Mouse (Mus musculus): ENCODE results near the gene Fopnl. TPM values are rescaled to one million over a fixed set of nuclear protein-coding genes. Genes with fewer than 3 reads are reported as not detected.

Fopnl gene
- total and polyA plus RNA-seq, 3 experiments: 44.8 to 46.9 TPM; not detected in 1

- Histone ChIP-seq H3K36me3 (ENCODE audit: control insufficient read depth in 1 of 2, insufficient read depth in 2 of 2, low read length in 2 of 2) (no peaks in the 10 kb centered on the region), H3K4me3 (ENCODE audit: control insufficient read depth in 1 of 2, insufficient read depth in 1 of 2, low read depth in 2 of 2, low read length in 2 of 2) (no peak overlapping the region), H3K9me3 (replicated peaks; ENCODE audit: insufficient read depth, low read length) (no peaks in the 10 kb centered on the region), H3K27me3 (ENCODE audit: control insufficient read depth in 1 of 2, insufficient read depth in 2 of 2, low read length in 2 of 2) (peaks cover 2 to 4% of the 10 kb centered on the region in 2 experiments; a peak in 3 of 4 replicates), H3K79me2 (ENCODE audit: control insufficient read depth, insufficient read depth, low read length, poor library complexity) (no peaks in the 10 kb centered on the region), H3K4me1 (ENCODE audit: control insufficient read depth in 1 of 2, insufficient read depth in 2 of 2, low read length in 2 of 2) (no peaks in the 10 kb centered on the region), H3K9ac (ENCODE audit: control insufficient read depth, low read depth, low read length, poor library complexity, severe bottlenecking) (no peak overlapping the region), H3K27ac (ENCODE audit: control insufficient read depth, low read depth, low read length) (no peak overlapping the region)
- TF ChIP-seq KAT2A (conservative IDR thresholded peaks at IDR 0.05; ENCODE audit: low read depth, low read length) (no peak), MAFK (IDR thresholded peaks at IDR 0.05; ENCODE audit: borderline replicate concordance, low read depth, low read length) (no peak), MEF2A (IDR thresholded peaks at IDR 0.05; ENCODE audit: extremely low read depth, insufficient replicate concordance, low read depth, low read length, poor library complexity, severe bottlenecking) (no peak), TBP (IDR thresholded peaks at IDR 0.05; ENCODE audit: low read depth, low read length) (no peak), ZKSCAN1 (IDR thresholded peaks at IDR 0.05; ENCODE audit: low read depth, low read length) (no peak), MYC (IDR thresholded peaks at IDR 0.05; ENCODE audit: low read depth, low read length) (no peak), ETS1 (IDR thresholded peaks at IDR 0.05; ENCODE audit: low read depth, low read length) (no peak), HCFC1 (IDR thresholded peaks at IDR 0.05; ENCODE audit: low read depth, low read length) (no peak), MAZ (IDR thresholded peaks at IDR 0.05; ENCODE audit: low read depth, low read length) (no peak), USF1 (IDR thresholded peaks at IDR 0.05; ENCODE audit: low read depth, low read length) (no peak), TCF12 (IDR thresholded peaks at IDR 0.05; ENCODE audit: low read depth, low read length) (no peak), RCOR1 (IDR thresholded peaks at IDR 0.05; ENCODE audit: low read depth, low read length) (no peak), EP300 (IDR thresholded peaks at IDR 0.05; ENCODE audit: low read depth in 1 of 2, low read length in 2 of 2) (no peak), BHLHE40 (IDR thresholded peaks at IDR 0.05; ENCODE audit: borderline replicate concordance, low read depth, low read length) (no peak), NRF1 (IDR thresholded peaks at IDR 0.05; ENCODE audit: insufficient read depth, low read depth, low read length, poor library complexity, severe bottlenecking) (no peak)
- no peak for DNase-seq (ENCODE audit: low read depth, low spot score)
Measured at GRCm38 (mm10) chr16:14328156-14328555, 11.0 kb upstream of the Fopnl start.

GRCm38 (mm10) chr16:14320494-14320893 lies 3.3 kb upstream of the Fopnl start:
- no peak overlapping the region for H3K4me3 ChIP-seq (ENCODE audit: control insufficient read depth in 1 of 2, insufficient read depth in 1 of 2, low read depth in 2 of 2, low read length in 2 of 2)
- H3K27me3 ChIP-seq (ENCODE audit: control insufficient read depth in 1 of 2, insufficient read depth in 2 of 2, low read length in 2 of 2): no peaks in the 10 kb centered on the region; a peak in 3 of 4 replicates
- peaks cover 0 to 18% of the 10 kb centered on the region in 2 experiments; a peak in 2 of 4 replicates for H3K36me3 ChIP-seq (ENCODE audit: control insufficient read depth in 1 of 2, insufficient read depth in 2 of 2, low read length in 2 of 2)
- H3K4me1 ChIP-seq (ENCODE audit: control insufficient read depth in 1 of 2, insufficient read depth in 2 of 2, low read length in 2 of 2): peaks cover 2 to 6% of the 10 kb centered on the region in 2 experiments; a peak in 2 of 4 replicates
- no peak for DNase-seq (ENCODE audit: low read depth, low spot score)
- H3K79me2 ChIP-seq (ENCODE audit: control insufficient read depth, insufficient read depth, low read length, poor library complexity): peaks cover 13% of the 10 kb centered on the region
- H3K9ac ChIP-seq (ENCODE audit: control insufficient read depth, low read depth, low read length, poor library complexity, severe bottlenecking): no peak overlapping the region
- no peak overlapping the region for H3K27ac ChIP-seq (ENCODE audit: control insufficient read depth, low read depth, low read length)
- TF ChIP-seq MAFK (IDR thresholded peaks at IDR 0.05; ENCODE audit: borderline replicate concordance, low read depth, low read length) (no peak), SMC3 (IDR thresholded peaks at IDR 0.05; ENCODE audit: low read depth, low read length) (no peak), TCF12 (IDR thresholded peaks at IDR 0.05; ENCODE audit: low read depth, low read length) (no peak), POLR2AphosphoS5 (IDR thresholded peaks at IDR 0.05; ENCODE audit: borderline replicate concordance, low read depth, low read length) (no peak), USF2 (IDR thresholded peaks at IDR 0.05; ENCODE audit: borderline replicate concordance in 1 of 2, insufficient read depth in 1 of 2, low read depth in 1 of 2, low read length in 2 of 2) (no peak), CHD2 (IDR thresholded peaks at IDR 0.05; ENCODE audit: low read length) (no peak), TAL1 (IDR thresholded peaks at IDR 0.05; ENCODE audit: low read length) (no peak), MAZ (IDR thresholded peaks at IDR 0.05; ENCODE audit: low read depth, low read length) (no peak), MAX (IDR thresholded peaks at IDR 0.05; ENCODE audit: low read length) (no peak), KAT2A (conservative IDR thresholded peaks at IDR 0.05; ENCODE audit: low read depth, low read length) (no peak)
- no peaks in the 10 kb centered on the region for H3K9me3 ChIP-seq (replicated peaks; ENCODE audit: insufficient read depth, low read length)

Data from MEL (cell line).